Mouse (Mus musculus) right cerebral cortex, adult 18-20 months (tissue): ENCODE results near the gene Upk2.

ENCODE experiments used
- DNase-seq: peaks from one replicate; pipeline ENCODE4 v3.0.0; 2022; ENCODE audit warnings: mixed read lengths

Gene Upk2

GRCm38 (mm10) chr9:44406906-44407751 is 47.6 kb downstream of the Upk2 start, which contains the start of the genes Rps25 and Trappc4:
Rps25 (plus strand) TSS chr9:44407139.
Trappc4 (minus strand) TSS chr9:44407600.
- peak; percentile 91 for DNase-seq

- DNase-seq = no peak
Observed at GRCm38 (mm10) chr9:44405011-44405410, 49.8 kb downstream of the Upk2 start.
